Mouse (Mus musculus) intestine, embryonic 16.5 days (tissue): Measurements from ENCODE around the gene Mef2d. TPM values are rescaled to one million over a fixed set of nuclear protein-coding genes. Genes with fewer than 3 reads are reported as not detected.

ENCODE experiments used
- ATAC-seq: fragments of 200-750 bp; cut with Nextera tagmentation; 2 replicates; pipeline ENCODE4 v1.8.0; 2017; ENCODE audit warnings: moderate TSS enrichment, moderate library complexity
- H3K27ac ChIP-seq: fragments of 300-500 bp; sonication (generic); 2 replicates; pipeline ENCODE4 v1.5.1; 2014; ENCODE audit warnings: mild to moderate bottlenecking, low read length
- H3K27me3 ChIP-seq: fragments of 300-500 bp; sonication (generic); replicated peaks from 2 replicates; pipeline ENCODE4 v1.6.1; 2014; ENCODE audit warnings: low read length, control low read depth, mixed read lengths; ENCODE audit not compliant: control insufficient read depth, insufficient read depth
- H3K36me3 ChIP-seq: fragments of 300-500 bp; sonication (generic); 2 replicates; pipeline ENCODE4 v1.6.1; 2014; ENCODE audit warnings: low read length, control low read depth; ENCODE audit not compliant: control insufficient read depth, insufficient read depth
- H3K4me1 ChIP-seq: fragments of 300-500 bp; sonication (generic); 2 replicates; pipeline ENCODE4 v1.6.1; 2014; ENCODE audit warnings: low read length, control low read depth, mixed read lengths; ENCODE audit not compliant: control insufficient read depth, insufficient read depth
- H3K4me2 ChIP-seq: fragments of 300-500 bp; sonication (generic); 2 replicates; pipeline ENCODE4 v1.6.1; 2014; ENCODE audit warnings: low read depth, low read length, control low read depth
- H3K4me3 ChIP-seq: fragments of 300-500 bp; sonication (generic); 2 replicates; pipeline ENCODE4 v1.5.1; 2014; ENCODE audit warnings: mild to moderate bottlenecking, low read length
- H3K9ac ChIP-seq: fragments of 300-500 bp; sonication (generic); 2 replicates; pipeline ENCODE4 v1.6.1; 2014; ENCODE audit warnings: low read depth, low read length
- H3K9me3 ChIP-seq: fragments of 300-500 bp; sonication (generic); 2 replicates; pipeline ENCODE4 v1.6.1; 2016; ENCODE audit warnings: low read length, control low read depth; ENCODE audit not compliant: control insufficient read depth
- WGBS: fragments of 180-500 bp; shearing (Covaris S2); extraction: QIAGEN DNeasy Blood & Tissue Kit; methylation state at CpG from one replicate; pipeline ENCODE4 v1.1.7; 2014; 5-methylcytosine and 5-hydroxymethylcytosine counted together
- polyA plus RNA-seq: library from polyadenylated mRNA; unstranded; fragments of >200 nt; fragmentation: Nextera tagmentation; extraction: Ambion mirVana; gene quantifications from 2 replicates; pipeline ENCODE4 v1.2.1, GENCODE M21; 2015

Mef2d gene
- polyA plus RNA-seq = 13.7 and 23.2 TPM in 2 replicates

GRCm38 (mm10) chr3:88141787-88142523, at the start of gene Mef2d:
Gene Mef2d (plus strand): TSS chr3:88142372.
- peak within 1 kb of the TSS; percentile 100 for H3K27ac ChIP-seq
- ATAC-seq = peak; percentile 84
- under 1% methylated on average over 50 of the region's 52 CpGs for WGBS
- H3K4me3 ChIP-seq = peak within 1 kb of the TSS; percentile 90
- H3K9ac ChIP-seq = peak within 1 kb of the TSS; percentile 93
- no peaks in the 10 kb centered on the region for H3K36me3 ChIP-seq
- H3K27me3 ChIP-seq = no peaks in the 10 kb centered on the region
- H3K4me1 ChIP-seq = peaks cover 67% of the 10 kb centered on the region
- H3K4me2 ChIP-seq = peak within 1 kb of the TSS; percentile 79
- H3K9me3 ChIP-seq = no peaks in the 10 kb centered on the region

DNA sequence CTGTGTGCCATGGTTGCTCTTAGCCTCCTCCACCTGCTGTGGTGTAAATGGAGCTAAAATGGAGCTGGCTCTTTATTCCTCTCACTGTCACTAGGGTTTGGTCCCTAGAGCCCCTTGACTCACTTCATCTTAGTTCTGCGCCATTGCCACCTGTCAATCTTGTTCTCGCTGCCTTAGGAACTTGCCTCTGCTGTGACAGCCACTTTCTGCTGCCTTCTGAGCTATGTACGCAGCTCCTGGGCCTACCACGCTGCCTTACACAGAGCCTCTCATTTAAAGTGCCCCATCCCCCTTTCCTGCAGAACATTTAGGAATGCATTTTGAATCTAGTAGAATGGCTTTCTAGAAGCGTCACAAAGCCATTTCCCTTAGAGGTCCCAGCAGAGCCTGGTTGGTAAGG, 48.0 kb upstream of the Mef2d start:
- peaks cover 18% of the 10 kb centered on the region; the same call in 1 of the 2 replicates for H3K36me3 ChIP-seq

GRCm38 (mm10) chr3:88097666-88098065, 44.5 kb upstream of the Mef2d start:
- 92% methylated on average over 6 of the region's 6 CpGs for WGBS
- H3K4me3 ChIP-seq = no peak overlapping the region
- H3K9ac ChIP-seq = no peak overlapping the region
- ATAC-seq = no peak
- no peak overlapping the region for H3K27ac ChIP-seq
- no peaks in the 10 kb centered on the region for H3K9me3 ChIP-seq
- H3K27me3 ChIP-seq = no peaks in the 10 kb centered on the region
- 0 out of 2 replicates have a peak, but pooled peaks cover 4% of the 10 kb centered on the region for H3K36me3 ChIP-seq
- H3K4me2 ChIP-seq = no peak overlapping the region
- no peaks in the 10 kb centered on the region for H3K4me1 ChIP-seq

More for the DNA sequence above, 48.0 kb upstream of the Mef2d start:
- Histone ChIP-seq H3K9ac (no peak overlapping the region), H3K4me2 (no peak overlapping the region), H3K4me1 (no peaks in the 10 kb centered on the region), H3K27ac (no peak overlapping the region), H3K4me3 (no peak overlapping the region), H3K9me3 (no peaks in the 10 kb centered on the region), H3K27me3 (no peaks in the 10 kb centered on the region)
- 92% methylated on average over 5 of the region's 5 CpGs for whole genome bisulfite sequencing
- no peak for ATAC-seq

DNA sequence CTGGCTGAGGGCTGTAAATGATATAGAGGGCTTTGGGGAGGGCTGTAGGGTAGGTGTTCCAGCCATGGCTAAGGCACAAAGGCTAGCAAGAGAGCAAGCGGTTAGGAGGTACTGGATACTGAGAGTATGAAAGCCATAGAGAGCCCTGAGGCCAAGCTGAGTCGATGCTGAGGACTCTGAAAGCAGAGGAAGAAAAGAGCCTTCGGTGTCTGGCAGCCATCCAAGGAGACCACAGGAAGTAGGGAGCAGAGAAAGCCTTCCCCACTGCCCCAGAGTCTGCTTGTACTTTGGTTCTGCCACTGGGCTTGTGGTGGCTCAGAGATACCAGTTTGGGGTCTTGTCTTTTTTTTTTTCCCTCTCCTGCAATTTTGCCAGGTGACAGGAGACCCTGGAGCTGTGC, 41.9 kb upstream of the Mef2d start:
- no peaks in the 10 kb centered on the region for H3K9me3 ChIP-seq
- ATAC-seq = no peak
- H3K27ac ChIP-seq = no peak overlapping the region
- 71% methylated on average over 3 of the region's 3 CpGs for WGBS
- no peak overlapping the region for H3K4me2 ChIP-seq
- no peak overlapping the region for H3K4me3 ChIP-seq
- H3K27me3 ChIP-seq = no peaks in the 10 kb centered on the region
- peaks cover 3% of the 10 kb centered on the region; the same call in 1 of the 2 replicates for H3K36me3 ChIP-seq
- no peak overlapping the region for H3K9ac ChIP-seq
- no peaks in the 10 kb centered on the region for H3K4me1 ChIP-seq

GRCm38 (mm10) chr3:88101736-88102135, 40.4 kb upstream of the Mef2d start:
- no peak overlapping the region for H3K4me2 ChIP-seq
- H3K27me3 ChIP-seq = no peaks in the 10 kb centered on the region
- no peak for ATAC-seq
- H3K36me3 ChIP-seq = peaks cover 3% of the 10 kb centered on the region; the same call in 1 of the 2 replicates
- no peaks in the 10 kb centered on the region for H3K9me3 ChIP-seq
- no peak overlapping the region for H3K27ac ChIP-seq
- no peaks in the 10 kb centered on the region for H3K4me1 ChIP-seq
- no peak overlapping the region for H3K9ac ChIP-seq
- WGBS = 87% methylated on average over 7 of the region's 7 CpGs
- no peak overlapping the region for H3K4me3 ChIP-seq

DNA sequence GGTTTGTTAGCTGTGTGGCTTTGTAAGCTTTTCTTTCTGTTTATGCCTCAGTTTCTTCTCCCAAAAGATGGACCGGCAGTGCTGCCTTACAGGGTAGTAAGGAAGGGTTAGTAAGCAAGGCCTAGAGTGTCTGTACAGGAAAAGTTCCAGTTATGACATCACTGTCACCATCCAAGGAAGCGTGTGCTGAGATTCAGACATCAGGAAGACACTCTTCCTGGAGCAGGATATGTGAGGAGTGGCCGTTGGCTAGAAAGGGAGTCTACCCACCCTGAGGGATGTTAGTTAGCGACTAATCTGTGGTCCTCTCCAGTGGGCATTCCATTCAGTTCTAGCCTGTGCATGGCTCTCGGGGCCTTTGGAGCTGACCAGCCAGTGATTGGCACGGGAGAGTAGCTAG, 40.0 kb upstream of the Mef2d start:
- 0 out of 2 replicates have a peak overlapping the region, but pooled peaks have one; percentile 0 for H3K27ac ChIP-seq

DNA sequence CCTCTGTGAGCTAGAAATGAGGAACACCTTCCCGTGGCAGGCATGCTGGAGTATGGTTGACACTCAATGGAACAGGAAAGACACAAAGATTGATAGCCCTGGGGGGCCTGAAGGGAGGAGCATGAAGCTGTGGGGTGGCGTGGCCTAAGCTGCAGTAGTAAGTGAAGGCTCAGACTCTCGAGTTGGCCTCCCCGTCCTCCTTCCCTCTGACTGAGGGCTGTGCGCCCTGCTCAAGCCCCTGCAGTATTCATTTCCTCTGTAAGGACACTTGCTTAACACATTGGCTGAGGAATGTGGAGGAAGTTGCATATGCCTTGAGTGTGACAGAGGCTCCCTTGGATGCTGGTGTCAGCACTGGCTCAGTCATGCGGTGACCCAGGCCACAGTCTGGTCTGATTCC, 39.6 kb upstream of the Mef2d start:
- Histone ChIP-seq H3K4me2 (no peak overlapping the region), H3K9ac (no peak overlapping the region), H3K4me1 (no peaks in the 10 kb centered on the region), H3K27ac (0 out of 2 replicates have a peak overlapping the region, but pooled peaks have one; percentile 0), H3K4me3 (no peak overlapping the region), H3K36me3 (peaks cover 3% of the 10 kb centered on the region; the same call in 1 of the 2 replicates), H3K9me3 (no peaks in the 10 kb centered on the region), H3K27me3 (no peaks in the 10 kb centered on the region)
- WGBS = 81% methylated on average over 6 of the region's 6 CpGs
- ATAC-seq = no peak

More for the DNA sequence above, 40.0 kb upstream of the Mef2d start:
- no peak overlapping the region for H3K9ac ChIP-seq
- no peaks in the 10 kb centered on the region for H3K27me3 ChIP-seq
- no peak for ATAC-seq
- H3K4me1 ChIP-seq = no peaks in the 10 kb centered on the region
- peaks cover 3% of the 10 kb centered on the region; the same call in 1 of the 2 replicates for H3K36me3 ChIP-seq
- no peak overlapping the region for H3K4me3 ChIP-seq
- WGBS = 83% methylated on average over 6 of the region's 6 CpGs
- H3K4me2 ChIP-seq = no peak overlapping the region
- no peaks in the 10 kb centered on the region for H3K9me3 ChIP-seq

GRCm38 (mm10) chr3:88106126-88106525, 36.0 kb upstream of the Mef2d start:
- no peak overlapping the region for H3K9ac ChIP-seq
- no peak overlapping the region for H3K27ac ChIP-seq
- H3K4me1 ChIP-seq = no peaks in the 10 kb centered on the region
- no peak overlapping the region for H3K4me2 ChIP-seq
- H3K27me3 ChIP-seq = no peaks in the 10 kb centered on the region
- 95% methylated on average over 4 of the region's 4 CpGs for WGBS
- ATAC-seq = no peak
- H3K4me3 ChIP-seq = no peak overlapping the region
- H3K9me3 ChIP-seq = no peaks in the 10 kb centered on the region
- peaks cover 7% of the 10 kb centered on the region; the same call in 1 of the 2 replicates for H3K36me3 ChIP-seq

DNA sequence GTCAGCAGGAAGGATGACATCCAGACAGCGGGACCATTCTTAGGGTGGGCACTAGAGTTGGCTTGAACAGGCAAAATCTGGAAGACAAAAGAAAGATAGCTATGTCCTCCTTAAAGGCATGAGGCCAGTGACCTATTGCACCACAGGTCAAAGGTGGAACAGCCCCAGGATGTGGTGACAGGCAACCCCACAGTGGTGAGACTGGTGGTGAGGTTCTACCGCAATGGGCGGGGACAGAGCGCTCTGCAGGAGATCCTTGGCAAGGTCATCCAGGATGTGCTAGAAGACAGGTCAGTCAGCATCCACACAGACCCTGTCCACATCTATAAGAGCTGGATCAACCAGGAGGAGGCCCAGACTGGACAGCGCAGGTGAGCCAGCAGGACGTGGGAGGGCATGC, 33.0 kb upstream of the Mef2d start:
- peaks cover 16% of the 10 kb centered on the region; the same call in 1 of the 2 replicates for H3K36me3 ChIP-seq

More for the DNA sequence above, 33.0 kb upstream of the Mef2d start:
- no peak for ATAC-seq
- WGBS = 97% methylated on average over 6 of the region's 6 CpGs
- no peak overlapping the region for H3K4me2 ChIP-seq
- no peak overlapping the region for H3K27ac ChIP-seq
- no peaks in the 10 kb centered on the region for H3K9me3 ChIP-seq
- H3K4me3 ChIP-seq = no peak overlapping the region
- H3K9ac ChIP-seq = no peak overlapping the region
- no peaks in the 10 kb centered on the region for H3K27me3 ChIP-seq
- no peaks in the 10 kb centered on the region for H3K4me1 ChIP-seq
